Mouse (Mus musculus) lung, embryonic 14.5 days (tissue): Measurements from ENCODE around the gene Inpp5d. TPM values are rescaled to one million over a fixed set of nuclear protein-coding genes. Genes with fewer than 3 reads are reported as not detected.

ENCODE experiments used
- ATAC-seq: fragments of 200-750 bp; cut with Nextera tagmentation; 2 replicates; pipeline ENCODE4 v1.8.0; 2017; ENCODE audit warnings: mild to moderate bottlenecking, moderate TSS enrichment, moderate library complexity; ENCODE audit not compliant: insufficient read depth
- DNase-seq: peaks from one replicate; pipeline ENCODE4 v3.0.0-alpha.2; 2015
- H3K27ac ChIP-seq: fragments of 300-500 bp; sonication (generic); 2 replicates; pipeline ENCODE4 v1.5.1; 2014; ENCODE audit warnings: low read depth, mild to moderate bottlenecking, moderate library complexity
- H3K27me3 ChIP-seq: fragments of 300-500 bp; sonication (generic); 2 replicates; pipeline ENCODE4 v1.6.1; 2014; ENCODE audit warnings: low read length, control low read depth; ENCODE audit not compliant: insufficient read depth
- H3K36me3 ChIP-seq: fragments of 300-500 bp; sonication (generic); 2 replicates; pipeline ENCODE4 v1.6.1; 2014; ENCODE audit warnings: control low read depth; ENCODE audit not compliant: insufficient read depth
- H3K4me1 ChIP-seq: fragments of 300-500 bp; sonication (generic); 2 replicates; pipeline ENCODE4 v1.6.1; 2014; ENCODE audit warnings: antibody characterized with exemption, control low read depth; ENCODE audit not compliant: insufficient read depth
- H3K4me2 ChIP-seq: fragments of 300-500 bp; sonication (generic); 2 replicates; pipeline ENCODE4 v1.6.1; 2014; ENCODE audit warnings: mild to moderate bottlenecking
- H3K4me3 ChIP-seq: fragments of 300-500 bp; sonication (generic); 2 replicates; pipeline ENCODE4 v1.5.1; 2014; ENCODE audit warnings: low read depth, low read length
- H3K9ac ChIP-seq: fragments of 300-500 bp; sonication (generic); 2 replicates; pipeline ENCODE4 v1.6.1; 2014
- H3K9me3 ChIP-seq: fragments of 300-500 bp; sonication (generic); 2 replicates; pipeline ENCODE4 v1.6.1; 2016; ENCODE audit warnings: low read depth, low read length, control low read depth
- CTCF ChIP-seq: IDR thresholded peaks from 2 replicates; pipeline ENCODE4 v1.5.1; 2016; ENCODE audit warnings: antibody characterized with exemption, low read depth
- WGBS: fragments of 180-500 bp; shearing (Covaris S2); extraction: QIAGEN DNeasy Blood & Tissue Kit; methylation state at CpG from one replicate; pipeline ENCODE4 v1.1.7; 2014; 5-methylcytosine and 5-hydroxymethylcytosine counted together
- polyA plus RNA-seq: library from polyadenylated mRNA; unstranded; fragments of >200 nt; fragmentation: Nextera tagmentation; extraction: Ambion mirVana; gene quantifications from 2 replicates; pipeline ENCODE4 v1.2.1, GENCODE M21; 2014

Inpp5d gene
- 9.3 and 11.2 TPM in 2 replicates for polyA plus RNA-seq

GRCm38 (mm10) chr1:87620211-87620668, at the start of gene Inpp5d:
Gene Inpp5d (plus strand): TSS chr1:87620312.
- H3K4me1 ChIP-seq = no peaks in the 10 kb centered on the region
- WGBS = 68% methylated on average over 12 of the region's 12 CpGs
- H3K27ac ChIP-seq = peak within 1 kb of the TSS; percentile 69; the same call in 1 of the 2 replicates
- peak within 1 kb of the TSS; percentile 39 for H3K9ac ChIP-seq
- ATAC-seq = no peak; the same call in 1 of the 2 replicates
- H3K9me3 ChIP-seq = no peaks in the 10 kb centered on the region
- H3K4me3 ChIP-seq = peak within 1 kb of the TSS; percentile 29
- no peaks in the 10 kb centered on the region for H3K36me3 ChIP-seq
- peak; percentile 24 for DNase-seq
- H3K4me2 ChIP-seq = peak within 1 kb of the TSS; percentile 54
- no peak for TF ChIP-seq CTCF
- H3K27me3 ChIP-seq = no peaks in the 10 kb centered on the region

GRCm38 (mm10) chr1:87573261-87573660, 46.9 kb upstream of the Inpp5d start:
- Histone ChIP-seq H3K27me3 (no peaks in the 10 kb centered on the region), H3K4me2 (no peak overlapping the region), H3K4me3 (no peak overlapping the region), H3K9me3 (no peaks in the 10 kb centered on the region), H3K4me1 (peaks cover 4% of the 10 kb centered on the region; the same call in 1 of the 2 replicates), H3K27ac (no peak overlapping the region), H3K36me3 (no peaks in the 10 kb centered on the region), H3K9ac (no peak overlapping the region)
- ATAC-seq (no peak), DNase-seq (no peak)
- no peak for TF ChIP-seq CTCF
- WGBS = 70% methylated on average over 5 of the region's 5 CpGs

- H3K9ac ChIP-seq = no peak within 1 kb of the TSS
- no peak for TF ChIP-seq CTCF
- peak; percentile 24 for DNase-seq
- H3K36me3 ChIP-seq = no peaks in the 10 kb centered on the region
- H3K27me3 ChIP-seq = no peaks in the 10 kb centered on the region
- no peaks in the 10 kb centered on the region for H3K9me3 ChIP-seq
- WGBS = 47% methylated on average over 6 of the region's 6 CpGs
- H3K4me1 ChIP-seq = peaks cover 4% of the 10 kb centered on the region; the same call in 1 of the 2 replicates
- peak within 1 kb of the TSS; percentile 77 for H3K27ac ChIP-seq
- H3K4me2 ChIP-seq = no peak within 1 kb of the TSS
- peak; percentile 59; the same call in 1 of the 2 replicates for ATAC-seq
- H3K4me3 ChIP-seq = no peak within 1 kb of the TSS
Measured at GRCm38 (mm10) chr1:87573800-87574215, 46.3 kb upstream of the Inpp5d start, which contains the start of gene Ngef. Gene Ngef (minus strand): TSS chr1:87573870.

- no peaks in the 10 kb centered on the region for H3K36me3 ChIP-seq
- H3K27ac ChIP-seq = peak overlapping the region; percentile 77
- H3K27me3 ChIP-seq = no peaks in the 10 kb centered on the region
- WGBS = 50% methylated on average over 6 of the region's 6 CpGs
- no peak overlapping the region for H3K9ac ChIP-seq
- DNase-seq (peak; percentile 8), ATAC-seq (peak; percentile 43; the same call in 1 of the 2 replicates)
- peaks cover 4% of the 10 kb centered on the region; the same call in 1 of the 2 replicates for H3K4me1 ChIP-seq
- no peaks in the 10 kb centered on the region for H3K9me3 ChIP-seq
- no peak overlapping the region for H3K4me3 ChIP-seq
- no peak for TF ChIP-seq CTCF
- no peak overlapping the region for H3K4me2 ChIP-seq
Measured at GRCm38 (mm10) chr1:87574353-87574752, 45.8 kb upstream of the Inpp5d start.

GRCm38 (mm10) chr1:87574785-87575184, 45.3 kb upstream of the Inpp5d start:
- Histone ChIP-seq H3K9me3 (no peaks in the 10 kb centered on the region), H3K27ac (peak overlapping the region; percentile 77), H3K4me2 (no peak overlapping the region), H3K9ac (no peak overlapping the region), H3K36me3 (no peaks in the 10 kb centered on the region), H3K27me3 (no peaks in the 10 kb centered on the region), H3K4me3 (no peak overlapping the region), H3K4me1 (peaks cover 4% of the 10 kb centered on the region; the same call in 1 of the 2 replicates)
- ATAC-seq (peak; percentile 90), DNase-seq (peak; percentile 77)
- 38% methylated on average over 7 of the region's 7 CpGs for WGBS
- no peak for TF ChIP-seq CTCF

- no peak for DNase-seq
Measured at GRCm38 (mm10) chr1:87578965-87579364, 41.1 kb upstream of the Inpp5d start.

GRCm38 (mm10) chr1:87580824-87581223, 39.3 kb upstream of the Inpp5d start:
- TF ChIP-seq CTCF = no peak
- Histone ChIP-seq H3K27ac (no peak overlapping the region), H3K4me2 (no peak overlapping the region), H3K4me3 (no peak overlapping the region), H3K36me3 (no peaks in the 10 kb centered on the region), H3K27me3 (no peaks in the 10 kb centered on the region), H3K9me3 (no peaks in the 10 kb centered on the region), H3K9ac (no peak overlapping the region), H3K4me1 (no peaks in the 10 kb centered on the region)
- no peak for DNase-seq
- 11% methylated on average over 3 of the region's 3 CpGs for WGBS
- ATAC-seq = no peak

More at GRCm38 (mm10) chr1:87578965-87579364, 41.1 kb upstream of the Inpp5d start:
- Histone ChIP-seq H3K4me3 (no peak overlapping the region), H3K9ac (no peak overlapping the region), H3K27ac (no peak overlapping the region), H3K9me3 (no peaks in the 10 kb centered on the region), H3K27me3 (no peaks in the 10 kb centered on the region), H3K4me1 (peaks cover 4% of the 10 kb centered on the region; the same call in 1 of the 2 replicates), H3K36me3 (no peaks in the 10 kb centered on the region), H3K4me2 (no peak overlapping the region)
- TF ChIP-seq CTCF = no peak
- no peak for ATAC-seq
- WGBS = 84% methylated on average over 6 of the region's 6 CpGs
